Mouse (Mus musculus) kidney, adult 2 months (tissue): ENCODE measurements at regions not wholly inside any gene's neighbourhood (a gene's known extent, or its start where the extent isn't known, plus 50 kb on each side); places are given as distances from the start of the nearest gene placed in this dataset.

Experiments used
- DNase-seq: peaks from one replicate; pipeline ENCODE4 v3.0.0; 2021
- H3K27ac ChIP-seq: fragments of 200-500 bp; 2 replicates; pipeline ENCODE4 v1.5.1; 2012; ENCODE audit warnings: low read depth, low read length, control low read depth, inconsistent platforms; ENCODE audit not compliant: insufficient read depth
- H3K27me3 ChIP-seq: fragments of 200-500 bp; replicated peaks from 2 replicates; pipeline ENCODE4 v1.6.1; 2012; ENCODE audit warnings: mild to moderate bottlenecking, moderate library complexity, low read length, inconsistent platforms; ENCODE audit not compliant: control insufficient read depth, insufficient read depth
- H3K36me3 ChIP-seq: fragments of 200-500 bp; 2 replicates; pipeline ENCODE4 v1.6.1; 2012; ENCODE audit warnings: mild to moderate bottlenecking, moderate library complexity, low read length, inconsistent platforms; ENCODE audit not compliant: control insufficient read depth, insufficient read depth
- H3K4me1 ChIP-seq: fragments of 200-500 bp; 2 replicates; pipeline ENCODE4 v1.6.1; 2011; ENCODE audit warnings: low read length; ENCODE audit not compliant: control insufficient read depth, insufficient read depth
- H3K4me3 ChIP-seq: fragments of 200-500 bp; 2 replicates; pipeline ENCODE4 v1.5.1; 2011; ENCODE audit warnings: mild to moderate bottlenecking, low read depth, low read length, control low read depth; ENCODE audit not compliant: insufficient read depth
- CTCF ChIP-seq: fragments of 200-500 bp; conservative IDR thresholded peaks from 2 replicates; pipeline ENCODE4 v1.5.1; 2011; ENCODE audit warnings: low read depth, mild to moderate bottlenecking, control low read depth, low read length, moderate library complexity, mixed read lengths; ENCODE audit not compliant: insufficient read depth, insufficient read length
- POLR2A ChIP-seq: fragments of 200-500 bp; IDR thresholded peaks from one replicate; pipeline ENCODE4 v1.6.1; 2011; ENCODE audit warnings: low read depth, low read length, control low read depth
- WGBS: fragments of 180-500 bp; shearing (Covaris S2); methylation state at CpG from one replicate; pipeline ENCODE4 v1.1.7; 2018; 5-methylcytosine and 5-hydroxymethylcytosine counted together

DNA sequence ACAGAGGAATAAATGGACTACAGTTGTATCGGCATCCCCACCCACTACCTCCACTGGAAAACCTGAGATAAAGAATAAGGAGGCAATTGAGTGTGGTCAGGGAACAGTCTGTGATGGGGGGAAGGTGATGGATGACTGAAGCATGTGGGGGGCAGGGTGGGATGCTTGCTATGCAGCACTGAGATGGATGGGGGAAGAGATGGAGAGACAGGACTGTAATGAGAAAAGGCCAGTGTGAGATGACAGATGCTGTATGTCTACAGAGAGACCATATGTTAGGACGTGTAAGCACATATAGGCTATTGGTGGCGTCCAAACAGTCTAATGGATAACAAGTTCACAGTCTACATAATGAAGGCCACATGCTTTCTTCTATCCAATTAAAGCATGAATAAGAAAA, 112.2 kb upstream of the Ccn2 start:
- DNase-seq = no peak
- Histone ChIP-seq H3K36me3 (no peaks in the 10 kb centered on the region), H3K4me3 (no peak overlapping the region), H3K4me1 (no peaks in the 10 kb centered on the region; the same call in 1 of the 2 replicates), H3K27ac (no peak overlapping the region), H3K27me3 (no peaks in the 10 kb centered on the region)
- 89% methylated on average over 3 of the region's 3 CpGs for WGBS
- TF ChIP-seq POLR2A = no peak
- no peak for TF ChIP-seq CTCF

DNA sequence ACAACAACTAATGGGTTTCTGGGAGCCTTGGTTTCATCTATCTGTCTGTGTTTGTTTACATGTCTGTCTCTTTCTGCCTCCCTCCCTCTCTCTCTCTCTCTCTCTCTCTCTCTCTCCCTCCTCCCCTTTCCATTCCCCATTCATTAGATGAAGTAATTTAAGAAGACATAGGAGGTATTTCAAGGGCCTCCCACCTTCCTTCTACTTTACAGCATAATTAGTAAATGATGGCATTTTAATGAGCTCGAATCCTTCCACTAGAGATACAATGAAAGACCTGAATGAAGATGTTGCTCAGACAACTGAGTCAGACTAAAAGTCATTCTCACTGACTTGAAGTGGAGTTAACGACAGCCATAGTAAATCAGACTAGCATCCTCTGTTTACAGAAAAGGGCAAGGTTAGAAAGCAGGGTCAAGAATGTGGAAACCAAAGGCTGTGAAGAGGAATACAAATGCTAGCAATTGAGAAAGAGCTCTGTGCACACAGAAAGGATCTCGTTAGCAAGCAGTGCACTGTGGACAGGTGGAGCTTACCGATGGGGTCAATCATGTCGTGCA, 111.1 kb upstream of the Ccn2 start:
- Histone ChIP-seq H3K4me3 (no peak overlapping the region), H3K27me3 (no peaks in the 10 kb centered on the region), H3K4me1 (no peaks in the 10 kb centered on the region; the same call in 1 of the 2 replicates), H3K27ac (no peak overlapping the region), H3K36me3 (no peaks in the 10 kb centered on the region)
- WGBS = 29% methylated on average over 5 of the region's 5 CpGs
- DNase-seq = peak; percentile 35
- no peak for TF ChIP-seq POLR2A
- no peak for TF ChIP-seq CTCF

DNA sequence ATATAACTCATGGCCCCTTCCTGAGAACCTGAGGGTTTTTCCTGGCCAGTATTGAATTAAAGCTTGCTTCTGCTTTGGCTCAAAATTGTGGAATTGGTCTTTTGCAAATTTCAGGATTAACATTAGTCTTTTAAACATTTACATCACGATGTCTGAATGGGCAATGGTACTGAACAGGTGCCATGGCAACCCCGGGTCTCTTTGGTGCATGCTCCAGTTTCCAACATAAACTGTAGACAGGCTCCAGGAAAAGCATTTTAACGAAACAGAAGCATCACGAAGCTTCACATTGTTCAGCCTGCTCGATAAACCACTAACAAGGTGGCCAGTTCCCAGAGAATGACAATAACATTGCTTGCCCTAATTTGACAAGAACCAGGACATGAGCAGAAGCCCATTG, 109.8 kb upstream of the Ccn2 start:
- 86% methylated on average over 5 of the region's 5 CpGs for WGBS
- Histone ChIP-seq H3K27me3 (no peaks in the 10 kb centered on the region), H3K4me1 (no peaks in the 10 kb centered on the region; the same call in 1 of the 2 replicates), H3K27ac (no peak overlapping the region), H3K4me3 (no peak overlapping the region), H3K36me3 (no peaks in the 10 kb centered on the region)
- TF ChIP-seq CTCF = no peak
- TF ChIP-seq POLR2A = no peak
- DNase-seq = no peak

DNA sequence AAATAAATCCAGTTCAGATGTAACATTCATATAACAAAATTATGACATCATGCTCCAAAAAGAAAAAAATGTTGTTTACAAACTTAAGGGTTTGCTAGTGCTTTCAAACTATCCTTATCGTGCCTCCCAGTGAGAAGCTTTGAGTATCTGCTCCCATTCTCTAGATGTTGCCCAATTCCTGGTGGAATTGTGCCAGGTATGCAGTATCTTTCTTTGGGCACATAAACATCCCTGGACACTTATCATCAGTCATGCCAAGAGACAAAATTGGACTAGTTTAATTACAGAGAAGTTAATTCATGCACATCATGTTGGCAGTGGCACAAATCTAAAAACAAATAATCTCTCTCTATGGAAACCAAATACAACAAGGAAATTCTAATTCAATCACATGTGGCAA, 109.0 kb upstream of the Ccn2 start:
- TF ChIP-seq POLR2A (no peak), CTCF (no peak)
- H3K27me3 ChIP-seq = no peaks in the 10 kb centered on the region
- H3K27ac ChIP-seq = no peak overlapping the region
- DNase-seq = no peak
- no peak overlapping the region for H3K4me3 ChIP-seq
- H3K4me1 ChIP-seq = no peaks in the 10 kb centered on the region; the same call in 1 of the 2 replicates
- no peaks in the 10 kb centered on the region for H3K36me3 ChIP-seq
- WGBS = 62% methylated on average over 1 of the region's 1 CpGs

DNA sequence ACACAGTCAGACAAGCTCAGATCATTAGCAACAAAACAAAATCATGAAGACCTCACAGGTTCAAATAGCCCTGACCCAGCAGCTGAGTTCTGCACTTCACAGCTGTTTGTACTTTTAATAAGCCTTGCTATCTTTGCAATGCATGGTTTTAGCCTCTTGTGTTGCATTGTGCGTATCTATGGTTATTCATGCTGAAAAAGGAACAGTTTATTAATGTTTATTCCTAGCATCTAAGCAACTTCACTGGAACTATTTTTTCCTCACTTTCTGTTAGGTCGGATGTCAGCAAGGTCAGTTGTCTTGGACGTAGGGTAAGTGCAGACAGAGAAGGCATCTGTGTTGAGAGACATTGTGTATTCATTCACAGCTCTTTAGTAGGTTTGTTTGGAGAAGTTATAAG, 107.3 kb upstream of the Ccn2 start:
- H3K36me3 ChIP-seq = no peaks in the 10 kb centered on the region
- no peak overlapping the region for H3K4me3 ChIP-seq
- no peak for TF ChIP-seq POLR2A
- TF ChIP-seq CTCF = no peak
- H3K27me3 ChIP-seq = no peaks in the 10 kb centered on the region
- WGBS = 71% methylated on average over 3 of the region's 3 CpGs
- H3K4me1 ChIP-seq = no peaks in the 10 kb centered on the region; the same call in 1 of the 2 replicates
- H3K27ac ChIP-seq = no peak overlapping the region
- DNase-seq = no peak

DNA sequence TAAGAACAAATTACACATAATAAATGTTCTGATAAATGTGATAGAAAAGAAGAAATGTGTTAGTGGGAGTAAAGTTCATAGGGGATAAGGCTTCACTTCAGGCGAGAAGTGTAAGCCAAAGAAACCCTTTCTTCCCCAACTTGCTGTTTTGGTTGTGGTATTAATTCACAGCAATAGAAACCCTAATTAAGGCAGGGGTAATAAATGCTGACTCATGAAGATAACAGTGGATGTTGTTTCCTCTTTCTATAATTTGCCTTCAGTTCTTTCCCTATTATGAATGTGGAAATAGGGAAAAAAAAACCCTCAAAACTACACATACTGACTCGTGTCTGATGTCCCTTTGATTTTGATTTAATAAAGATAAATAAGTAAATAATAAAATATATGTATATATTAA, 104.8 kb upstream of the Ccn2 start:
- Histone ChIP-seq H3K4me3 (no peak overlapping the region), H3K4me1 (no peaks in the 10 kb centered on the region; the same call in 1 of the 2 replicates), H3K36me3 (no peaks in the 10 kb centered on the region), H3K27ac (no peak overlapping the region), H3K27me3 (no peaks in the 10 kb centered on the region)
- DNase-seq = no peak
- no peak for TF ChIP-seq POLR2A
- no peak for TF ChIP-seq CTCF
- 74% methylated on average over 2 of the region's 2 CpGs for WGBS

DNA sequence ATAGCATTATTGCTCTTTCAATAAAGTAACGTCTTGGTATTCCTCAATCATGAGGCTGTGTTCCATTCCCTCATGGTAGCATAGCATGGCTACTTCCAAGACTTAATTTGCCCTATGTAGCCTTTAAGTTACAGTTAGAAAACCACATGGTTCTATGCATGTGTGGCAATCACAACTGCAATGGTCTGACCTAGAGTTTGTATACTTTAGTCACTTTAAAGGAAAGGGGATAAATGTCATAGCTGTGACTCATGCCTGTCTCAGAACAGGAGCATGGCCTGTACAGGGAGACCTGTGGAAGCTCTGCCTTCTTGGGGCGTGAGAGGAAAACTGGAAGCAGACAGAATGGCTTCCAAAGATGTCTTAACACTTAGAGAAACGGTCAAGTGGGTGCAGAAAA, 103.4 kb upstream of the Ccn2 start:
- 95% methylated on average over 3 of the region's 3 CpGs for WGBS
- H3K36me3 ChIP-seq = no peaks in the 10 kb centered on the region
- no peak overlapping the region for H3K4me3 ChIP-seq
- DNase-seq = no peak
- TF ChIP-seq CTCF (no peak), POLR2A (no peak)
- H3K27me3 ChIP-seq = no peaks in the 10 kb centered on the region
- no peaks in the 10 kb centered on the region; the same call in 1 of the 2 replicates for H3K4me1 ChIP-seq
- no peak overlapping the region for H3K27ac ChIP-seq

DNA sequence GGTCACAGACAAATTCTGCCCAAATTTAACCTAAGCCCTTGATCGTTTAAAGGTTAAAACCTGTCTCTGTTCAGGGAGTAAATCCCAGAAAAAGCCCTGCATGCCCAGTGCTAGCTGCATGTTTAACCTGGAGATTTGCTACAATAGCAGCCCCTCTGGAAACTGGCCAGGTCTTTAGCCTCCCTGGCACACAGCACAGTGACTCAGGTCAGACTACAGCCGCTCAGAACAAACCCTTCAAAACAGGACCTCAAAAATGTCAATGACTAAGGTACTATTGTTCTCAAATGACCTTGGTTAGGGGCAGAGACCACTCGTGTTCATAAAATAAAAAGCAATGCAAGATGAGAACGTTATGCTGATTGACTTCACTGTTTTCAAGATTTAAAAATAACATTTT, 101.8 kb upstream of the Ccn2 start:
- no peak for TF ChIP-seq CTCF
- Histone ChIP-seq H3K4me3 (no peak overlapping the region), H3K36me3 (no peaks in the 10 kb centered on the region), H3K4me1 (no peaks in the 10 kb centered on the region; the same call in 1 of the 2 replicates), H3K27me3 (no peaks in the 10 kb centered on the region), H3K27ac (peak overlapping the region; percentile 94)
- peak; percentile 54 for DNase-seq
- WGBS = 26% methylated on average over 4 of the region's 4 CpGs
